Mouse (Mus musculus): ENCODE data around the gene Gng3.

The Gng3 gene

GRCm38 (mm10) chr19:8806810-8807209 is 32.2 kb downstream of the Gng3 start:
- WGBS = 82% methylated on average over 5 of the region's 5 CpGs

DNA sequence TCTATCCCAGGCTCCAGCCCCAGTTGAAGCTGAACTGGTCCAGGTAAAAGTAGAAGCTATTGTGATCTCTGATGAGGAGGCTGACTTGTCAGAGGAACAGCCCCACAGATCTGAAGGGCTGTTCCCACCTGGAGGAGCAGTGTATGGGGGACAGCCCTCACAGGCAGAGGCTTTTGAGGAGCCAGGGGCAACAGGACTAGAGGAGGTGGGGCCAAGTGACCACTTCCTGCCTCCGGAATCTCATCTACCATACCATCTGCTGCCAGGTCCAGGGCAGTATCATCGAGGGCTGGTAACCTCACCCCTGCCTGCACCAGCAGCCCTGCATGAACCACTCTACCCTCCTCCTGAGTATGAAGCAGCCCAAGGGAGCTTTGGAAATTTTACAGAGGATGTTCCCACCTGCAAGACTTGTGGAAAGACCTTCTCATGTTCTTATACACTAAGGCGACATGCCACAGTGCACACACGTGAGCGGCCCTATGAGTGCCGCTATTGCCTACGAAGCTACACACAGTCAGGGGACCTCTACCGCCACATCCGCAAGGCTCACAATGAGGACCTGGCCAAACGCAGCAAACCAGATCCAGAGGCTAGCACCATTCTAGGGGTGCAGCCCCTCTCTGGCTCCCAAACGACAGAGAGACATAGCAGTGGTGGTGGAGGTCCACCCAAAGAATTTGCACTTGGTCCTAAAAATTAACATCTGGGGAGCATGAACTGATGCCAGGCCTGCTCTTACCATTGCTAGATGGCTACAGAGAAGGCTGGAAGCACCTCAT is 34.9 kb downstream of the Gng3 start:
- WGBS = 90% methylated on average over 11 of the region's 11 CpGs

DNA sequence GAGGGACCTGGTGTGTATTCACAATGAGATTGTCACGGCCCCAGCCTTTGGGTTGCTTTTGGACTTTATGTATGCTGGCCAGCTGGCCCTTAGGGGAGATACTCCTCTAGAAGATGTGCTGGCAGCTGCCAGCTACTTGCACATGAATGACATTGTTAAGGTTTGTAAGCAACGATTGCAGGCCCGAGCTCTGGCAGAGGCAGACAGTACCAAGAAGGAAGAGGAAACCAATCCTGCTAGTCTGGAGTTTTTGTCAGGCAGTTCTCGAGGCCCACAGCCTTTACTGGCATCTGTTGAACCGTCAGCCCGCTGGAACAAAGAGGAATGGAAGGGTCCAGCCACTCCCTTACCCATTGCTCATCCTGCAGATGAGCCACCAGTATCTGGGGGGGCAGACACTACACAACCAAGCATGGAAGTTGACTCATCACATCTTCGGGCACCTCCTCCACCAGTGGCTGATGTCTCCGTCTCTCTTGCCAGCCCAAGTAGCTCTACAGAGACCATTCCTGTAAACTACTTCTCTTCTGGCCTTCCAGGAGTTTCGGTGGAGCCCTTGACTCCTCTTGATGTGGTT is 35.7 kb downstream of the Gng3 start:
- 62% methylated on average over 9 of the region's 9 CpGs for WGBS

DNA sequence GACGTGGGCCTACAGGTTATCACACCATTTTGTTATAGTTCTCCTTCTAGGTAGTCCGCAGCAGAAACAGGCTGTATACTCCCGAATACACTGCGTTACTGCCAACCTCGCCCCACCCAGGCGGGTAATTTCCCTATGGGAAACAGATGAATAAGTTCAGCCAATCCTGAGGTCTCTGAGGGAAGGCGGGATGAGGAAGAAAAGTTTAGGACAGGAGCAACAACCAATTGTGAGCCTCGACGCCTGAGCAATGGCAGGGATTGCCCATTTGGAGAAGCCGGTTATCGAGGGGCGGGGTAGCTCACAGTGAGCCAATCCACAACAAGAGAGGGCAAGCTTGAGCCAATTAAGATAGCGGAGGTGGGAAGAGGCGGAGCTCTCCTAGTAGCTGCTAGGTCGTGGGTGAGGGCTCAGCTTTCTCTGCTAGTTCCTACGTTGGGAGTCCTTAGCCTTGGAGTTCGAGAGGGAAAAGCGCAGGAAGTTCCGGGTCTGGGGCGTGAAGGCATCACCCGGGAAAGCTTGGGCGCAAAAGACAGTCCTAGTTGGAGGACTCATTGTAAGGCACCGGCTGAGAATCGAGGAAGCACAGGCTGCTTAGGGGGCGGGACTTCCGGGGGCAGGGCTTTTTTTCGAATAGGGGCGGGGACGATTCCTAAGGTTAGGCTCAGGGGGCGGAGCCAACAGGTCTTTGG is 36.7 kb downstream of the Gng3 start, which contains the start of gene Zbtb3:
Zbtb3 (plus strand) TSS at position 426 of the 692 bp plus-strand sequence.
- WGBS = under 1% methylated on average over 30 of the region's 30 CpGs

DNA sequence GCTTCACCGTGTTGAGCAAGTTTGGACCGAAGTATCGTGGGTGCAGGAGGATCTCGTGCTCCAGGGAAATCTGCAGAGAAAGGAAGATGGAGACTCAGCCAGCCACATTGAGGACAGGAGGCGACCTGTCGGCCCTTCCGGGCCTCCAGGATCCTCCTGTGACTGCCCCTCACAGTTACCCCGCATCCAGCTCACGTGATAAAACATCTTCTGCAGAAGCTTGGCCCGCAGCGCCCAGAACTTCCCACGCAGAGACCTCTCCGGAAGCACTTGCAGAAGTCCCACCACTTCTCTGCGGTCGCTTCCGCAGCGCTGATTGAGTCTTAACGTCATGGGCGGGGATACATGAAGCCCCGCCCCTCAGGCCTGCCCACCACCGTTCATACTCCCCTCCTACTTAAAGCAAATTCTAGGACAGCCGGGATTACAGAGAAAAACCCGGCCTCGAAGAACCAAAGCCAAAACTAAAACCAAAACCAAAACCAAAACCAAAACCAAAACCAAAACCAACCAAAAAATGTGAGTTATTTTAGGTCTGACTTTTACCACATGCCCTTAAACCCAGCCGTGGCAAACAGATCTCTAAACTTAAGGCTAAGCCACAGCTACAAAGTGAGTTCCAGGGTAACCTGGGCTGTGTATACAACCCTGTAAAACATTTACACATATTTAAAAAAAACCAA is 40.6 kb downstream of the Gng3 start, which contains the start of gene Polr2g:
Polr2g (minus strand) TSS at position 314 of the 683 bp plus-strand sequence.
- under 1% methylated on average over 25 of the region's 25 CpGs for WGBS

- WGBS = 54% methylated on average over 7 of the region's 7 CpGs
These were observed 48.8 kb downstream of the Gng3 start for GRCm38 (mm10) chr19:8790171-8790570.

DNA sequence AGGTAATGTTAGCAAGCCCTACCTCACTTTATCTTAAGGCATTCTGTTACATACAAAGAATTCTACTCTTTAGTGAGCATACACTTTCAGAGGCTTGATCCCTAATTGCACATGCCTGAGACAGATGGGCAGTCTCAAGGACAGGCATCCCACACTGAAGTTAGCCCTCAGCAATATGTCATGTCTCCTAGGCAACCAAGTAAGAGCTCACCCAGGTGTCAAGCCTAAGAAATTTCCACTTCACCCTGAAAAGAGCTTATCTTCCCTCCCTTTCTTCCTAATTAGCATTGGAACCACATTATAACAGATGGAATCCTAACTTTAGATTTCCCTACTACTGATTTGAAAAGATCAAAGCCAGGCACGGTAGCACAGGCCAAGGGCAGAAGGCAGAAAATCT is 49.8 kb downstream of the Gng3 start:
- 28% methylated on average over 1 of the region's 1 CpGs for WGBS

DNA sequence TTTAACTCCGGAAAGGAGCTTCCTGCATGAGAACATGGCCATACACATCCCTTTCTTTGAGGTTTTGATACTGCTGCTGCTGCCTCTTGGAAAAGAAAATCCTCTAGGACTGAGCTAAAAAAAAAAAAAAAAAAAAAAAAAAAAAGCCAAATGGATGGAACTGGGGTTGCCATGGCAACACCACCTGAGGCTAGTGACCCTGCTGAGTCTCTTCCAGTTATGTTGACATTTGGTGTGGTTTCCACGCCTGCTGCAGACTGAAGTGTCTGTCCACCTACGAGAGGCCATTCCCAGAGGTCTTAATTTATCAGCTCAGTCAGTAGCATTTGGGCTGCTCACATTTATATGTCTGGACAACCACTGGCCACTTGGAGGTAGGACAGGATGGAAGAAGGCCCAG is 50.5 kb downstream of the Gng3 start:
- WGBS = 20% methylated on average over 3 of the region's 3 CpGs

Data from cerebral cortex, adult 2 months (tissue).